ENCODE assay signal across 25 mouse cellular contexts in genomic region chr2:173587411-173587810, GRCm38 (mm10). TPM values are rescaled to one million over a fixed set of nuclear protein-coding genes. Genes with fewer than 3 reads are reported as not detected.
DNase-seq lines count a peak whose midpoint lies in the region; ATAC-seq lines count a peak whose summit lies in the region.
"Had no signal": no experiment of that assay in that cellular context is flagged by ENCODE, and none has a peak within 500 bp of the region (broad histone marks: within the 10 kb centered on the region; RNA-seq: fewer than 3 reads in every experiment).

No protein-coding gene starts in this region.

- H3K4me3 ChIP-seq in megakaryocyte, embryonic 14.5 days (replicated peaks): peak overlapping the region; percentile 89
- H3K4me3 ChIP-seq in hindbrain, embryonic 14.5 days (replicated peaks; ENCODE audit: low read length): no peak overlapping the region

- no peak overlapping the region for H3K9ac ChIP-seq in hindbrain, embryonic 14.5 days

- no peak overlapping the region for H3K27ac ChIP-seq in hindbrain, embryonic 14.5 days

- peaks cover 49% of the 10 kb centered on the region for H3K36me3 ChIP-seq in megakaryocyte, embryonic 14.5 days (replicated peaks; ENCODE audit: low read length)
- H3K36me3 ChIP-seq in hindbrain, embryonic 14.5 days (replicated peaks; ENCODE audit: control insufficient read depth, insufficient read depth): no peaks in the 10 kb centered on the region

- WGBS in hindbrain, embryonic 14.5 days: 77% methylated on average over 5 of the region's 5 CpGs

- no peak for ATAC-seq in megakaryocyte, adult 5-6 weeks (ENCODE audit: poor library complexity, severe bottlenecking)
- ATAC-seq in hindbrain, embryonic 14.5 days (ENCODE audit: low FRiP score): no peak
- ATAC-seq: Patski had no signal

- peaks cover 33% of the 10 kb centered on the region for H3K4me1 ChIP-seq in megakaryocyte, embryonic 14.5 days
- H3K4me1 ChIP-seq in hindbrain, embryonic 14.5 days (replicated peaks; ENCODE audit: control insufficient read depth, insufficient read depth, low read length): peaks cover 5% of the 10 kb centered on the region; the same call in 1 of the 2 replicates

- DNase-seq in 3T3-L1 (ENCODE audit: low read depth, low spot score): peak; percentile 81
- peak; percentile 11 for DNase-seq in Muller cell, postnatal 12 days (ENCODE audit: inconsistent ontology term)
- DNase-seq in NIH3T3 (ENCODE audit: low read depth): peak; percentile 86
- no peak for DNase-seq in kidney, postnatal 4 days
- DNase-seq in hindbrain, embryonic 14.5 days (ENCODE audit: low spot score): no peak
- no peak for DNase-seq in kidney, adult 11 months

- H3K27me3 ChIP-seq in megakaryocyte, embryonic 14.5 days (replicated peaks): peaks cover 77% of the 10 kb centered on the region
- H3K27me3 ChIP-seq in hindbrain, embryonic 14.5 days (ENCODE audit: control insufficient read depth, insufficient read depth, low read length): peaks cover 15% of the 10 kb centered on the region
- H3K27me3 ChIP-seq: CH12.LX, Patski had no signal

- no peak overlapping the region for H3K4me2 ChIP-seq in hindbrain, embryonic 14.5 days (replicated peaks)

- no peaks in the 10 kb centered on the region for H3K9me3 ChIP-seq in megakaryocyte, embryonic 14.5 days
- peaks cover 5% of the 10 kb centered on the region; the same call in 1 of the 2 replicates for H3K9me3 ChIP-seq in hindbrain, embryonic 14.5 days (ENCODE audit: control insufficient read depth, low read length)

RNA-seq across cellular contexts. Expression of gene Ankrd60, which starts 9.2 kb away (rescaled TPM):
- 0.34 TPM in 1 of 2 replicates, not detected in the other for polyA plus RNA-seq in megakaryocyte, embryonic 14.5 days (2012; ENCODE audit: insufficient read depth, low replicate concordance)
- total RNA-seq in megakaryocyte, adult 5-6 weeks (2015): not detected in 2 replicates
- not detected in 2 replicates for total RNA-seq in megakaryocyte, adult 5-6 weeks (2017)
- not detected in 2 replicates for polyA plus RNA-seq in hindbrain, embryonic 14.5 days (2014; fragmentation: Nextera tagmentation; extraction: Ambion mirVana)
- total RNA-seq: adrenal gland, adult 18-20 months; adrenal gland, adult 2 months; adrenal gland, adult 8-10 months; adrenal gland, postnatal 10 days; adrenal gland, postnatal 14 days; adrenal gland, postnatal 25 days; adrenal gland, postnatal 36 days; adrenal gland, postnatal 4 days; CH12.LX; ES-E14; G1E; MEL had no signal
- polyA plus RNA-seq: activated CD4-positive, CD25-positive, alpha-beta regulatory T cell, adult 4 months; adrenal gland, adult 2 months; brain, embryonic 14.5 days; C2C12; cerebellum, adult 2 months; G1E; Patski had no signal

Comparison
In these comparisons a context has a peak if more than half of its experiments do, and no peak if none do; other contexts are left out.
1. DNase-seq: peak in 3T3-L1 (single experiment), Muller cell, postnatal 12 days (single experiment) and NIH3T3 (single experiment); none in kidney, postnatal 4 days (0 of 2), hindbrain, embryonic 14.5 days (single experiment) and kidney, adult 11 months (single experiment).